Mouse (Mus musculus) myocyte (in vitro differentiated cells): ENCODE data around the gene Sidt1. TPM values are rescaled to one million over a fixed set of nuclear protein-coding genes. Genes with fewer than 3 reads are reported as not detected.

ENCODE experiments used
- H3K27me3 ChIP-seq: one replicate; pipeline ENCODE4 v1.6.1; 2011; ENCODE audit not compliant: control insufficient read depth, insufficient read depth, insufficient read length
- H3K36me3 ChIP-seq: one replicate; pipeline ENCODE4 v1.6.1; 2011; ENCODE audit not compliant: control insufficient read depth, insufficient read depth
- H3K4me2 ChIP-seq: one replicate; pipeline ENCODE4 v1.6.1; 2011; ENCODE audit warnings: low read depth, control low read depth
- H3K4me3 ChIP-seq: one replicate; pipeline ENCODE4 v1.5.1; 2011; ENCODE audit warnings: mild to moderate bottlenecking, control low read depth, moderate library complexity
- H3K79me2 ChIP-seq: one replicate; pipeline ENCODE4 v1.6.1; 2011; ENCODE audit not compliant: control insufficient read depth, insufficient read depth
- H3ac ChIP-seq: one replicate; pipeline ENCODE4 v1.6.1; 2011; ENCODE audit not compliant: control insufficient read depth, insufficient read length
- CEBPB ChIP-seq: IDR thresholded peaks from 2 replicates; pipeline ENCODE4 v1.6.1; 2011; ENCODE audit warnings: mild to moderate bottlenecking, moderate library complexity; ENCODE audit not compliant: poor library complexity, insufficient read depth, severe bottlenecking
- E2F4 ChIP-seq: IDR thresholded peaks from one replicate; pipeline ENCODE4 v1.6.1; 2011; ENCODE audit warnings: mild to moderate bottlenecking, control low read depth, moderate library complexity; ENCODE audit not compliant: insufficient read depth
- MAX ChIP-seq: IDR thresholded peaks from one replicate; pipeline ENCODE4 v1.6.1; 2011; ENCODE audit warnings: low read depth, mild to moderate bottlenecking, control low read depth
- MYOD1 ChIP-seq, 3 experiments: IDR thresholded peaks; one replicate each; pipeline ENCODE4 v1.6.1; 2011; ENCODE audit warnings: control low read depth in 2 of 3, low read depth in 2 of 3, mild to moderate bottlenecking in 2 of 3, moderate library complexity in 1 of 3; ENCODE audit not compliant: insufficient read length in 2 of 3, control insufficient read depth in 1 of 3
- MYOG ChIP-seq, 3 experiments: IDR thresholded peaks; one replicate each; pipeline ENCODE4 v1.6.1; 2011; ENCODE audit warnings: control low read depth in 2 of 3, low read depth in 2 of 3, mild to moderate bottlenecking in 2 of 3; ENCODE audit not compliant: insufficient read length in 2 of 3, control insufficient read depth in 1 of 3, insufficient read depth in 1 of 3
- POLR2A ChIP-seq: IDR thresholded peaks from one replicate; pipeline ENCODE4 v1.6.1; 2011; ENCODE audit warnings: low read depth, mild to moderate bottlenecking, control low read depth, moderate library complexity; ENCODE audit not compliant: insufficient read length
- POLR2AphosphoS2 ChIP-seq: IDR thresholded peaks from one replicate; pipeline ENCODE4 v1.6.1; 2011; ENCODE audit warnings: low read depth, control low read depth; ENCODE audit not compliant: insufficient read length
- REST ChIP-seq: IDR thresholded peaks from one replicate; pipeline ENCODE4 v1.6.1; 2011; ENCODE audit warnings: mild to moderate bottlenecking, control low read depth, moderate library complexity; ENCODE audit not compliant: insufficient read depth, insufficient read length
- SRF ChIP-seq: IDR thresholded peaks from one replicate; pipeline ENCODE4 v1.6.1; 2011; ENCODE audit warnings: low read depth; ENCODE audit not compliant: control insufficient read depth, insufficient read length
- TCF12 ChIP-seq: IDR thresholded peaks from one replicate; pipeline ENCODE4 v1.6.1; 2011; ENCODE audit warnings: mild to moderate bottlenecking, control low read depth; ENCODE audit not compliant: poor library complexity, insufficient read depth, severe bottlenecking
- TCF3 ChIP-seq: IDR thresholded peaks from one replicate; pipeline ENCODE4 v1.6.1; 2011; ENCODE audit warnings: low read depth, control low read depth; ENCODE audit not compliant: insufficient read length
- USF1 ChIP-seq: IDR thresholded peaks from one replicate; pipeline ENCODE4 v1.6.1; 2011; ENCODE audit warnings: low read depth, mild to moderate bottlenecking, control low read depth, moderate library complexity
- polyA plus RNA-seq: library from polyadenylated mRNA; unstranded; fragments of >200 nt; fragmentation: generic; extraction: Trizol; gene quantifications from one replicate; pipeline ENCODE4 v1.2.1, GENCODE M21; 2012; ENCODE audit warnings: missing spikeins

Gene Sidt1
- polyA plus RNA-seq, 1 experiment, result not detected

DNA sequence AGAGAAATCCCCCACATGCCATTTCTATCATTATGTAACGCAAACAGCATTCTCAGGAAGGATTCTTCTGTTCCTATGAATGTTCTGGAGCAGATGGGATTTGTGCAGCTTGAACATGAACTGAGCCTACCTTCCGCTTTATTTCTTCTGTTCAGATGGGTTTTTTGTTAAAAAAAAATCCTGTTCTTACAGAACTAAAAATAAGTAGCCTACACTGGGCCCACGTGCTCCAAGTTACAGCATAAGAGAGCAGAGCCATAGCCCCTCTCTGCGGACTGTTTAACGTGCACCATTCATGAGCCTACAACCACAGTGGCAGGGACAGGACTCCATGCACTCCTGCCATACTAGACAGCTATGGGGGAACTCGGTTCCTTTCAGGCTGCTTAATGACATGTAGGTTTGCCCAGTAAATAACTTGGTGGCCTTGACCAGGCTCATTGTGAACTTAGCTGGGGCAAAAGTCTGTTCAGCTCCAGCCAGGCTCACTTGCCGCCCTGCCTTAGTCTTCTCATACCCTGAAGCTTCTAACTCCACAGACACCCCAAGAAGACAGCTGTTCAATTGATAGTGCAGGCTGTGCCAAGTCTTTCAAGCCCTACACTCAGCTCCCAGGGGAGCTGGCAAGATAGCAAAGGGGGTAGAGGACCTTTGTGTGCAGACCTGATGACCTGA, 64.3 kb downstream of the Sidt1 start:
- Histone ChIP-seq H3K36me3 (no peaks in the 10 kb centered on the region), H3K27me3 (no peaks in the 10 kb centered on the region), H3K4me3 (no peak overlapping the region), H3K4me2 (no peak overlapping the region), H3K79me2 (no peaks in the 10 kb centered on the region), H3ac (no peak overlapping the region)
- no peak for TF ChIP-seq MYOG (IDR thresholded peaks at IDR 0.05; ENCODE audit: control insufficient read depth in 1 of 3, insufficient read depth in 1 of 3, insufficient read length in 2 of 3, low read depth in 2 of 3)
- TF ChIP-seq E2F4, result no peak
- TF ChIP-seq POLR2A, result no peak
- no peak for TF ChIP-seq MYOD1 (IDR thresholded peaks at IDR 0.05; ENCODE audit: control insufficient read depth in 1 of 3, insufficient read length in 2 of 3, low read depth in 2 of 3)
- TF ChIP-seq TCF3, result no peak
- TF ChIP-seq CEBPB, result no peak
- no peak for TF ChIP-seq USF1
- TF ChIP-seq TCF12, result no peak
- TF ChIP-seq POLR2AphosphoS2, result no peak
- no peak for TF ChIP-seq SRF
- TF ChIP-seq REST, result no peak
- no peak for TF ChIP-seq MAX

DNA sequence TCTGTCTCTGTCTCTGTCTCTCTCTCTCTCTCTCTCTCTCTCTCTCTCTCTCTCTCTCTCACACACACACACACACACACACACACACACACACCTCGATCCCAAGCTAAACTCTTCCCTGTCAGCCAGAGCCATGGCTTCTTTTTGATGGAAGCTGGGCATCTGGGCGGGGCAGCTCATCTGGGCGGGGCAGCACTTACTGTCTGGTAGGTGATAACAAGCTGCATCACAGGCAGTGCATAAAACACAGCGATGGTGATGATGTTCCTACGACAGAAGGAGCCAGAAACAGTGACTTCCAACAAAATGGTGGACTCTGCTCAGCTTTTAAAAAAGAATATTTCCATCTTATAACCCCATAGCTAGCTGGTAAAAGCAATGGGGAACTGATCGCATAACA, 67.4 kb downstream of the Sidt1 start:
- TF ChIP-seq MYOG (IDR thresholded peaks at IDR 0.05; ENCODE audit: control insufficient read depth in 1 of 3, insufficient read depth in 1 of 3, insufficient read length in 2 of 3, low read depth in 2 of 3) (no peak), E2F4 (no peak), MAX (no peak), REST (no peak), POLR2A (no peak), TCF3 (no peak)
- H3K27me3 ChIP-seq, result no peaks in the 10 kb centered on the region
- H3K79me2 ChIP-seq, result no peaks in the 10 kb centered on the region
- H3K36me3 ChIP-seq, result no peaks in the 10 kb centered on the region
- no peak overlapping the region for H3K4me3 ChIP-seq
- no peak overlapping the region for H3K4me2 ChIP-seq
- H3ac ChIP-seq, result no peak overlapping the region

DNA sequence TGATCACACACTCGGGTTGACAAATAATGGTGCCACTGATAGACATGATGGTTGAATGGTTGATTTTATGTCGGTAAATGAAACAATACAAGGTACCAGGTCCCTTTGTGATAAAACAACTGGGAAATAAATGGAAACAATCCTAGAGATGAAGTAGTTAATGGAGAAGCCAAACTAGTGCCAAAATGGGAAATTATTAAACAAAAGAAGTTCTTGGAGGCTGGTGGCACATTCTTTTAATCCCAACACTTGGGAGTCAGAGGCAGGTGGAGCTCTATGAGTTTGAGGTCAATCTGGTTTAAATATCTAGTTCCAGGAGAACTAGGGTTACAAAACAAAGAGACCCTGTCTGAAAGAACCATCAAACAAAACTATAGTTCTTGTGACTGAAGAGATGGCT, 68.1 kb downstream of the Sidt1 start:
- Histone ChIP-seq H3K4me2 (no peak overlapping the region), H3K36me3 (no peaks in the 10 kb centered on the region), H3K4me3 (no peak overlapping the region), H3K79me2 (no peaks in the 10 kb centered on the region), H3ac (no peak overlapping the region), H3K27me3 (no peaks in the 10 kb centered on the region)
- TF ChIP-seq POLR2AphosphoS2 (no peak), MYOD1 (IDR thresholded peaks at IDR 0.05; ENCODE audit: control insufficient read depth in 1 of 3, insufficient read length in 2 of 3, low read depth in 2 of 3) (no peak), REST (no peak), TCF12 (no peak), POLR2A (no peak), TCF3 (no peak), E2F4 (no peak), MYOG (IDR thresholded peaks at IDR 0.05; ENCODE audit: control insufficient read depth in 1 of 3, insufficient read depth in 1 of 3, insufficient read length in 2 of 3, low read depth in 2 of 3) (no peak), CEBPB (no peak), SRF (no peak), MAX (no peak), USF1 (no peak)

DNA sequence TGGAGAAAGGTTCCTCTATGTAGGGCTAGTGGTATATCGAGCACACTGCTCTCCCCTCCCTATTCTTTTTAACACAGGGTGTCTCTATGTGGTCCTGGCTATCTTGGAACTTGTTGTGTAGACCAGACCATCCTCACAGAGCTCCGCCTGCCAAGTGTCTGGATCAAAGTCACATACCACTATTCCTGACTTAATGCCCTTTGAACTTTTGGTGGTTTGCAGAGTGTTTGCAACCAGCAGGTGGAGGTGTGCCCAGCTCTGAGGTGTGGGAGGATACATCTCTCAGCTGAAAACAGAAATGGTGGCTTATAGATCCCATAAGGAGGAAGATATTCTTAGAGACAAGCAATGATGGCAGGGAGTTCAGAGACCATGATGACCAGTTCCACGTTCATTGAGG, 75.5 kb downstream of the Sidt1 start:
- Histone ChIP-seq H3K4me2 (no peak overlapping the region), H3K4me3 (no peak overlapping the region), H3ac (no peak overlapping the region), H3K79me2 (no peaks in the 10 kb centered on the region), H3K36me3 (no peaks in the 10 kb centered on the region), H3K27me3 (no peaks in the 10 kb centered on the region)
- TF ChIP-seq USF1, result no peak
- no peak for TF ChIP-seq E2F4
- no peak for TF ChIP-seq MAX
- TF ChIP-seq POLR2AphosphoS2, result no peak
- no peak for TF ChIP-seq CEBPB
- TF ChIP-seq REST, result no peak
- TF ChIP-seq MYOG (IDR thresholded peaks at IDR 0.05; ENCODE audit: control insufficient read depth in 1 of 3, insufficient read depth in 1 of 3, insufficient read length in 2 of 3, low read depth in 2 of 3), result no peak
- no peak for TF ChIP-seq TCF12
- no peak for TF ChIP-seq SRF
- TF ChIP-seq POLR2A, result no peak
- TF ChIP-seq MYOD1 (IDR thresholded peaks at IDR 0.05; ENCODE audit: control insufficient read depth in 1 of 3, insufficient read length in 2 of 3, low read depth in 2 of 3), result no peak
- no peak for TF ChIP-seq TCF3
